Mouse (Mus musculus) NIH3T3 (cell line): ENCODE measurements around the gene Map3k4.

Experiments used
- DNase-seq: peaks from one replicate; pipeline ENCODE4 v3.0.0-alpha.2; 2012; ENCODE audit warnings: low read depth

Gene Map3k4

GRCm38 (mm10) chr17:12271805-12272204 is 46.8 kb downstream of the Map3k4 start:
- no peak for DNase-seq

- no peak for DNase-seq
Measured at GRCm38 (mm10) chr17:12268538-12268937, 50.1 kb downstream of the Map3k4 start.

GRCm38 (mm10) chr17:12268091-12268490 is 50.5 kb downstream of the Map3k4 start:
- DNase-seq: no peak

DNA sequence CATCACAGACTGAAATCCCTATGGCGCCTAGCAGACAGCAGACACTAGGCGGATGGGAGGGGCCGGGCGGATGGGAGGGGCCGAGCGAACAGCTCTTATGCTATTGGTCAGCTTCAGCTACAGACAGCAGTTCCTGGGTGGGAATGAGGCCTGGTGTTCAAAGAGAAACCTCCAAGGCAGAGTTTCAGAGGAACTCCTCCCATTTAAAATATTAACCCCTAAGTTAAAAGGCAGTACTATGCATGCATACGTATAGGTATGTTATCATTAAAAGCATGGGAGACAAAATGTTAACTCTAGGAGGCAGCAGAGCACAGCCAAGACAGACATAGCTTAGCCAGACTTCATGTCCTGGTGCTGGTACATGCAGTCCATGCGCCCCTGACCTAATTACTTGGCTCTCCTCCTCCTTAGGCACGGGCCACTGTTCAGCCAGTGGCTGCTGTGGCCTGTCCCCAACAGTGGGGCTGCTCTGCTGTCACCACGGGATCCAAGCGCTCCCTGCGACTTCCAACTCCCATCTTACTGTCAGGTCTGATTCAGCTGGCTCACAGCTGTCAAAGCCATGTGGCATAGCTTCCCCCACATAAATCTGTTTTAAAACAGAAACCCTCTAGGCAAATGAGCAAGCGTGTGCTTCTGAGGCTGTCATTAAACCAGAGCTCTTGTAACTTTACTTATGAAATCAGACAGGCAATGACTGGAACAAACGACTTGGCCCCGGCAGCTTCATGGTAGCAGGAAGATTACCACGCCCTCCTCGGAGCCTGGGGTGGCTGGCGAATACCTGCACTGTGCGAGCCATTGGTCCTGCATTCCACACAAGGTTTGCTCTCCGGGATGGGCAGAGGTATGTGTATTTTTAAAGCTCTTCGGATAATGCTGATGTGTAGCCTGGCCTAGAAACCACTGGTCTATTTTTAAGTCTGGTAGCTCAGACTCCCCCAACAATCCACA is 52.3 kb downstream of the Map3k4 start:
- DNase-seq: peak; percentile 54

GRCm38 (mm10) chr17:12264293-12264692 is 54.3 kb downstream of the Map3k4 start:
- DNase-seq: no peak

DNA sequence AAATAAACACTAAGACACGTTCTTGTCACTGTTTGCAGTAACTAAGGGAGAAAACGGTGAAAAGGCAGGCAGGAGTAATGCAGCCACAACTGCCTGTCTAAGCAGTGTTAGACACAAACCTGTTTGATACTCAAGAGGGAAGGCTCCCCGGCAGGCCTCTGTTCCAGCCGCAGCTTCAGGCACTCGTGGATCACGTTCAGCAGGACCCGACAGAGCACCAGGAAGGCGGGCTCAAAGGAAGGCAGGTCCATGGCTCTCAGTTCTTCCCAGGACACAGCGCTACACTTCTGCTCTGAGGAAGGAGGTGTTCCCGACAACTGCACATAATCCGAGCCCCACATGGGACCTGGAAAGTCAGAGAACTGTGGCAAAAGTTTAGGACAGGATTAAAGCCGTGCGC is 54.8 kb downstream of the Map3k4 start:
- no peak for DNase-seq

DNA sequence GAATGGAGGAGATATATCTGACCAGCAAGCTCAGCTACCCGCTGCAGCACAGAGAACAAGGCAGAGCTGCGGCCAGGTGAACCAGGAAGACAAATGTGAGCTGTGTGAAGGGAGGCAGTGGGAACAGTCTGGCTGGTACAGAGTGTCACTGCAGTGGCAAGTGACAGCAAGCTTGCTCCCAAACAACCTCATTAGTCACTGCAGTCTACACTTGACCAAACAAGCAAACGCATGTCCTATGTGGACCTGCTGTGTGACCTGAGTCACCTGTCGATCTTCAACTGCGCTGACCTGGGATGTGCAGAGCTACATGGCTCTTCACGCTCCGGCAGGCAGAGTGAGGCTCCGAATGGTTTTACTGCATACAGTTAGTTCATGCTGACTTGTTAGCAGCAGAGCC is 55.7 kb downstream of the Map3k4 start:
- no peak for DNase-seq

DNA sequence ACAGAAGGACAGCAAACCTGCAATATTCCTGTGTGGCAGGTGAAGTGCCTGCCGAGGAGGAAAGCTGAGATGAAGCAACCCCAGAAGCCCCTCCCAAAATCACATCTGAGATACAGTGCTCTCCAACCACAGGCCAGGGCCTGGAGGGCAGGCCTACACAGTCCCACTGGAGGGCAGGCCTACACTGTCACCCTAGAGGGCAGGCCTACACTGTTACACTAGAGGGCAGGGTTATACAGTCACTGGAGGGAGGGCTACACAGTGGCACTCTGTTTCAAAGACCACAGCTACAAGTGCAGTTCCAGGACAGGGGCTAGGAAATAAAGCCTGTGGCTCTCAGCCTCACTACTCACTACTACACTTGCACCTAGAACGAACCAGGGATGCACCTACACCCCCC is 56.7 kb downstream of the Map3k4 start:
- DNase-seq: no peak

DNA sequence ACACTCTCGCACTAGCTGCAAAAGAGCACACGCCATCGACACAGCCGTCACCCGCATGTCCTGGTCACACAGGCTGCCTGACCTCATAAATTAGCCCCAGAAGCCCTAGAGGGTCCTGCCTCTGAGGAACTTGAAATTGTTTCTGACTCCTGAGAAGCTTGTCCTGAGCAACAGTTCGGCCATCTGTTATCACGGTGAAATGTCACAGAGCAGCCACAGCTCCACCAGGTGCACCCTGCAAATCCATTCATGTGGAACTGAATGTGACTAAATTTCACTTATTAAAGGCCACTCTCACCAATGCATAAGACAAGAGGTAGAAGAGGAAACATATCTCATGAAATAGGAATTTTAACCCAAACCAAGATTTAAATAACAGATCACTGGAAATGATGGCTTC is 57.2 kb downstream of the Map3k4 start:
- DNase-seq: no peak

DNA sequence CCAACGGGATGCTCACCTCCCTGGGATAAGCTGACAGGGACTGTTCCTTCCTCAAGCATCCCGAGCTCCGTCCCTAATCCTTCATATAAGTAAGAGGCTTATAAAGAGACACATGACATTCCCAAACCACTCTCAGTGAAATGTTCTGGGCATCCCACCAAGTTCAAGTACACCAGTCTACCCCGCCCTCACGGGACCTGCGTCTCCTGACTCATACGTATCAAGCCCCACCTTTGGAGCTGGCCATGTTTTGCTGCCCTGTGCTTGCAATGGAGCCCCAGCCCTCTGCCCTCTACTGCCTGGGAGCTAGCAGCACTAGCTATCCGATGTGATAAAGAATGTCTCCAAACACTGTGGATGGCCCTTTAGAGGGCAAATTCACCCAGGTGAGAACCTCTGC is 58.6 kb downstream of the Map3k4 start:
- peak; percentile 81 for DNase-seq

DNA sequence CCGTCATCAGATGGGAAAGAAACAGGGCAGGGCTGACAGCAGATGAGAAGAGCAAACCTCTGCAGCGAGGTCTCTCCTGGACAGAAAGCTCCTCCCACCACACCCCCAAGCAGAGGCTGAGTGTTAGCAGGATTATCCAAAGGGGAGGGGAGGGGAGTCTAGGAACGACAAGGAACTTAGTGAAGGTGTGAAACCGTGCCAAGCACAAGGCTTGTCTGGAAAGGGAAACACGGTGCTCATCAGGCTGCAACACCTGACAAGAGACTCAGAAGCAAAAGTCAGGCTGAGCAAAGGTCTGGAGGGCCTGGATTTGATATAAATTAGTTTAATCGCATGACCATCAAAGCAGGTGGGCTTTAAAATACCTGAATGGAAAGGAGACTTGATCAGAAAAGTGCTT is 60.1 kb downstream of the Map3k4 start:
- no peak for DNase-seq

DNA sequence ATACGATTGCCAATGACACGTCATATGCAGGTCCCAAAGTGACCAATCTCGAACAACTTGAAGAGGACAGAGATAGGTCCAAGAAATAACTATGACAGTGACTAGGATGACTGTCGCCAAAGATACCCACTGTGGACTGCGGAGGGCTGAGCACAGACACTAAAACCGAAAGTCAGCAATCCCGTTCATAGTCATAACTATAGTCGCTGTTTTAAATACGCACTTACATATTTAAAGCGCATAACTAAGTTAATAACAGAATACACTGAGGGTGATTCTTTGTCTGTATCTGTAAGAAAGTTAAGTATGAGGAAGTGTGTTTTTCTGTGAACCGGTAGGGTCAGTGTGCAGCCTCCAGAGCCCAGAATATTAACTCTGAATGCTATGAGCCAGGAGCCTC is 62.5 kb downstream of the Map3k4 start:
- no peak for DNase-seq

DNA sequence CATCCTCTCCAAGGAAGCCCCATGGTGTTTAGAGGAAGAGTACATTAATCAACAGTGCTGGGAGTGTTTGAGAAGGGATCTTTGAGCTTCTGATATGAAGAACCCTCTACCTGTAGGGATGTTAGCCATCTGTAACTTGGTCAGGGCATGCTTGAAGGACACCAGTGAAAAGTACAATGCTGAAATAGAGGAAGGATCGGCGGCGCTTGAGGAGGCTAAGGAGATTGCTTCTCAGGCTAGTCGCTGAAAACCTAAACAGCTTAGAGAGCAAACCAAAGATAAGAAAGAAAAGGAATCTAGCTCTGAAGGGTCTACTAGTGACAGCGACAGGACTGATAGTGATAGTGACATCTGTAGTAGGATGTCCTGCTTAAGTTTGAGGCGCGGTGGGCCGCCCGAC is 68.0 kb downstream of the Map3k4 start:
- no peak for DNase-seq

GRCm38 (mm10) chr17:12249783-12250504 is 68.7 kb downstream of the Map3k4 start:
- DNase-seq: peak; percentile 17

GRCm38 (mm10) chr17:12240701-12241100 is 77.9 kb downstream of the Map3k4 start:
- DNase-seq: no peak

GRCm38 (mm10) chr17:12232724-12233123 is 85.9 kb downstream of the Map3k4 start:
- DNase-seq: no peak

- DNase-seq: no peak
Measured at GRCm38 (mm10) chr17:12231087-12231486, 87.5 kb downstream of the Map3k4 start.

GRCm38 (mm10) chr17:12230167-12230566 is 88.4 kb downstream of the Map3k4 start:
- DNase-seq: no peak

- no peak for DNase-seq
Measured at GRCm38 (mm10) chr17:12229756-12230155, 88.8 kb downstream of the Map3k4 start.

DNA sequence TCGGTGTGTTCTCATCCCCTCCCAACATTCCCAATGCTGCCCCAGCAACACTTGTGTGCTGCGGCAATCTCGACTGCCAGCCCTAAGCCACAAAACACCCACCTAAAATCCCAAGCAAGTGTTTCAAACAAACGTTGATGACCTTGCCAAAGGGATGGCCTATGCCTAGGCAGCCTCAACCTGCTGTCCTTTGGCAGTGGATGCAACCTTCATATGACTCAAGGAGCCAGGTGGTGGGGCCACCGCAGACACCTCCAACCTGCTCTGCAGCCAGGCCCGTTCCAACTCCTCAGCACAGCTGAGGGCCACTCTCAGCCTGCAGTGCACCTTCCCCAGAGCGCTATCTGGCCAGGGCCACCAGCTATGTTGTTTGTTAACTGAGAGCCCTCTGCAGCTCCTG is 90.1 kb downstream of the Map3k4 start:
- DNase-seq: no peak

DNA sequence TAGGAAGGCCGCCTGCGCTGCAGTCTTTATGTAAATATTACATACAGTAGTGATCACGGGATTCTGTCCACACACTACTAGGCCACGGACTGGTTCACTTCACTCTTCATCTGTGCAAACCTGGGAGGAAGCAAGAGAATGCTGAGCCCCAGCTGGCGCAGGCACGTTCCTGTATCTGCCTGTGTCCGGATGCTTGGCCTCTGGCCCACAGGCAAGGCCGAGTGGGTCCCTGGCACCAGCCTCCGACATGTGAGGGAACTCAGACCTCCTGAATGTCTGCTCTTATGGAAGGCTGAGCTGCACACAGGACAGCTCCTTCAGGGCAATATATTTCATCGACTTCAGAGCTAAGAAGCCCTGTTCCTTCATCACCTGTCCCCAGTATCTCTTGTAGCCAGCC is 90.6 kb downstream of the Map3k4 start:
- DNase-seq: no peak

- peak; percentile 89 for DNase-seq
Measured at GRCm38 (mm10) chr17:12226551-12226950, 92.0 kb downstream of the Map3k4 start.

DNA sequence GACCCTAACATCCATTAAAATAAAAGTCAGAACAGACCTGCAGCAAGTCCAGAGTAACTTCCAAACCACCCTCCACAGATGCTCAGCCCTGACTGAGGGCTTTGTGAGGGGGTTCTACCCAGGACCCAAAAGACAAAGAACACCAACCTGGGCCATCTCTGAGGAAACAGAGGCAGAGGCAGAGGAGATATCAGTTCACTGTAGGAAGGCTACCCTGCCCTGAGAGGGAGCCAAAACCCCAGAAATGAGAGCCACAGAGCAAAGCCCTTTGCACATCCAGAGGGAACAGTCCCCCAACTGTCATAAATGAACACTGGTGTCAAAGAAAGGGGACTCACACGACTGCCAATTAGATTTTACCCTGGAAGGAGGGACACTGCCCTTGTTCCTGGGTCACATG is 93.4 kb downstream of the Map3k4 start:
- DNase-seq: no peak
